Mouse (Mus musculus) left cerebral cortex, postnatal 36 days (tissue): ENCODE measurements around the gene Sobp. TPM values are rescaled to one million over a fixed set of nuclear protein-coding genes. Genes with fewer than 3 reads are reported as not detected.
A peak's percentile ranks its signal among the peaks of the same experiment; 100 is the strongest.

Experiments used
- DNase-seq, 2 experiments: peaks; one replicate each; pipeline ENCODE4 v3.0.0; 2021 to 2022; ENCODE audit warnings: low spot score in 2 of 2, mixed read lengths in 1 of 2
- intact Hi-C: fragments of 180-260 bp; cut with DNase I; formaldehyde crosslinking; loops from one replicate; pipeline ENCODE4 v1.15.1; 2025
- total RNA-seq, 2 experiments: library from RNA; stranded (reverse); gene quantifications; 2 replicates each; pipeline ENCODE4 v1.2.3; 2021

The Sobp gene
- total RNA-seq, 2 experiments from 2014 or later, result 76.7 to 79.5 TPM

DNA sequence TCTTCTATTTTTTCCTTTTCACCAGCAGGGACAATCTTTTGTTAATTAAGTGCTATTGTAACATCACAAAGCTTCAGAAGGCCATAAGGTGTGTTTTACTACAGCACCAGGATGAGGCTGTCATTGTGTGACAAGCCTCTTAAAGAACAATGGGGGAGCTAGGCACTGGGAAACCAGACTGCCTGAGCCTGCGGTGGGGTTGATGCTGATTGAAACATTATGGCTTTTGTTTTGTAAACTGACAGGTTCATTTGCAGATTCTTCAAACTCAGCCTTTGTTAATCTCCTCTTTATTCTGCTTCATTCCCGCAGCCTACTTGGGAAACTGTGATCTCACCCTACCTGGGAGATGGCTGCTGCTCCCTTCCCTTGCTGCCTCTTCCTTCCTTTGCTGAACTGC, 206.0 kb downstream of the Sobp start:
- intact Hi-C loops, result no loop called here
- no peak for DNase-seq

DNA sequence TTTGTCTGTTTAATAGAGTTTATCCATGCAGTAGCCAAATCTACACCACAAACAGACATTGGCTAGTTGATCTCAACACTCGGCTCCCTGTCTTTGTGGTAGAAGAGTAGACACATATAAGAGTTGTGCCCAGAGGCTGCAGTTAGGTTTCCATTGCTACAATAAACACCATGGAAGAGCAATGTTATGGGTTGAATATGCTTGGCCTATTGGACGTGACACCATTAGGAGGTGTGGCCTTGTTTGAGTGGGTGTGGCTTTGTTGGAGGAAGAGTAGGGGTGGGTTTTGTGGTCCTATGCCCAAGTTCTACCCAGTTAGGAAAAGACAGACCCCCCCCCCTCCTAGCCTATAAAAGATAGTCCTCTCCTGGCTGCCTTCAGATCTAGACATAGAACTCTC, 211.3 kb downstream of the Sobp start:
- DNase-seq, result no peak
- intact Hi-C loops, result no loop called here

DNA sequence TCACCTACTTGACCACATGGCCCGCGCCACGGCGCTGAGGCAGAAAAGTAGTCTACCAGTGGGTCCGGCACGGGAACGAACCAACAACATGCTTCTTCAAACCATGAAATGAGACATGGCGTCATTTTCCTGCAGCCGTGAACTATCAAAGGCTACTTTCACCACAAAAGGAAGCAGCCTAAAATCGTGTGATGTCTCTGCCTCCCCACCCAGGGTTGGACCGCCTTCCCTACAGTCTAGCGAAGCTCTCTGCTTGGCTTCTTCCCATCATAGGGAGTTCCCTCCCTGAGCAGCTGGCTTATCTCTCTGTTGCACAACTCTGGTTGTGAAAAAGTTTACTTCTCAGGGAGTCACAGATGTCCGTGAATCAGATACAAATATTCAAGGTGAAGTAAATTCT, 211.7 kb downstream of the Sobp start:
- DNase-seq, result no peak
- intact Hi-C loops, result no loop called here

DNA sequence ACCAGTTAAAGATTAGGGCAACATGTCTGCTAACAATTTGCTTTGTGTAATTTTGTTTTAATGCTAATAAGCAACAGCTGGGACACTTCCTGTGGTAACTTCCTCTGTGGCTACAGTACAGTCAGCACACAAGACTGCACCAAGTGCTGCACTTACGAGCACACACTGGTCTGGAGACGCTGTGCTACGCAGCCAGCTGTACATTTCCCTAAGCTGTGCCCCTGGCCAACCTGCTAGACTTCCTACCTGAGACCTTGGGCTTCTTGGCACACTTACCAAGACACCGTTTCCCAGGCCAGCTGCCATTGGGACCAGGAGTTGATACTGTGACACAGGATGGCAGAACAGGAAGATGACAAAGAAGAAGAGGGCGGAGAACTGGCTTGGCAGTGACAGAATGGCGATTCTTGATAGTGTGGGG, 212.1 kb downstream of the Sobp start:
- no peak for DNase-seq
- intact Hi-C loops, result no loop called here

DNA sequence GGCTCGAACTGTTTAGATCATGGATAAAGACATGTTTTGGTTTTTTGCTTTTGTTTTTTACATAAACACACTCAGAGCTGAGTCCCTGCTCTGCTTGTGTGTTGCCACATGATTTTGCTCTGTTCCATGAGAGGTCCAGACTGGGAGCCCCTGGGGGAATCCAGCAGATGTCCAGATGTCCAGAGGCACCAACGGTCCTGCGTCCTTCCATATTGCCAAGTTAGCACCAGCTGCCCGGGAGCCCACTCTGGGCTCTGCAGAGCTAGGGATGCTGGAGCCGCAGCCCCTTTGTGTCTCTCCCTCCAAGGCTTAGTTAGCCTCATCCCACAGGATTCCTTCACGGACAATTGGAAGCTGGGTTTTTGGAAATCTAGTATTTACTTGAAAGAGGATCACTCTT, 212.6 kb downstream of the Sobp start:
- intact Hi-C loops, result no loop called here
- no peak for DNase-seq

DNA sequence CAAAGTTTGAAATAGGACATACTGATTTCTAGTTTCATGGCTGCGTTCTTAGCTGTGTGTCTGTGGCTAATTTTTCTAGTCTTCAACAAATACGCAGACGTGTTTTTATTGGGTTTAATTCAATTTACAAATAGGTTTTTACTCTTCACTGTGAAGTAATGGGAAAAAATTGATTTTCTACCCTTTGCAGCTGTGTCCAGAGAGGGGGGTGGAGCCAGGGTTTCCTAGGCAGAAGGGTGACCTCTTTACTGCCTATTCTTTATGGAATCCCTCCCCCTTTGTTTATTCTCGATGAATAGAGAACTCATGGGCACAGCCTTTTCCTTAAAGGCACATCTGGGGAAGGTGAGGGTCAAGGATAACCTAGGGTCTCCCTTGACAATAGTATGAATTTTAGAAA, 215.6 kb downstream of the Sobp start:
- no peak for DNase-seq
- intact Hi-C loops, result loop anchor here (2.0 to 10.0 kb wide), 2 partner anchors 28 to 506 kb away; no protein-coding TSS in a partner anchor

DNA sequence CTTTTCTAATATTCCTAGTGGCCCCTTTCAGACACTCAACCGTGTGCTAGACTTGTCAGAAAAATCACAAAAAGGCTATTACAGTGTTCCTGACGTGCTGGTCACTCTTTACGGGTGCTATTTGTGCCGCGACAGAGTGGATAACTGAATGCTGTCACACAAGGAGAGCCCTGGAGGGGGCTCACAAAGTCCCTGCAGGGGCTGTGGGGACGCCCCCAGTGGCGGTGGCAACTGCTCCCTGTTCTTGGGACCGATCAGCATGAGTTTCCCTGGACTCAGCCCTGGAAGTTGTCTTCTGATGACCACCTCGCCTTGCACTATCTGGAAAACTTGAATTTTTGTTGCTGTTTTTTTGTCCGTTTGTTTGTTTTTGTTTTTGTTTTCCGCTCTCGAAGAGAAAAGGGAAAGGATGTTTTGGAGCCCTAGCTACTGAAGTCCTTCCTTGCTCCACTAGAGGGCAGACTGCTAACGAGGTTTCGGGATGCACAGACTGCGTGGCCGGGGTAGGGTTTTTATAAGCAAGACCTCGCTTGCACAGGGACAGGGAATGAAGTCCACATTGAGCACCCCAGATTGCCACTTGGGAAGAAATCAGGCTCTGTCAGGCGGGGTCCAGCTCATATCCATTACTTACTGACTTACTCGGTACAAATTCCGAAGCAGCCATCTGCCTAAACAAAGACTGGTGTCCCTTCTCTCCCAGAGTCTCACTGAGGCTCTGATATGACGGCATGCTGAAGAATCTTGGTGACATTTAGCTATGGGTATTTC, 216.3 kb downstream of the Sobp start:
- intact Hi-C loops, result loop anchor here (2.0 to 10.0 kb wide), 2 partner anchors 29 to 507 kb away; no protein-coding TSS in a partner anchor
- peak; percentile 72 to 78 for DNase-seq

DNA sequence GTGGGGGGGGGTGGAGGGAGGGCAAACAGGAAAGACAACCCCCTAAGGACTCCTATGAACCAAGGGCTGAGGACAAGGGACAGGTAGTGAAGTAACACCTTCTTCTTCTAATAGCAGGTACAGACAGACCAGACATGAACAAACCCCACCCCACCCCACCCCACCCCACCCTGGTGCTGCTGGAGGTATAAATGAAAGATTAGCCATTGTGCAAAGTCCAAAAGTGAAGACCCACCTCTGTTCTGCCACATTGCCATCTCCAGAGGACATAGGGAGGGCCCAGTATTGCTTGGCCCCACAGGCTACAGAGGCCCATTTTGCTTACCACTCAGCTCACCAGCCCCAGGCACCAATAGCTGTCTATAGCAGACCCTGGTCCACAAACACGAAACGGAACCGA, 219.1 kb downstream of the Sobp start:
- intact Hi-C loops, result loop anchor here (10.0 kb wide), 1 partner anchor 510 kb away; no protein-coding TSS in a partner anchor
- no peak for DNase-seq

DNA sequence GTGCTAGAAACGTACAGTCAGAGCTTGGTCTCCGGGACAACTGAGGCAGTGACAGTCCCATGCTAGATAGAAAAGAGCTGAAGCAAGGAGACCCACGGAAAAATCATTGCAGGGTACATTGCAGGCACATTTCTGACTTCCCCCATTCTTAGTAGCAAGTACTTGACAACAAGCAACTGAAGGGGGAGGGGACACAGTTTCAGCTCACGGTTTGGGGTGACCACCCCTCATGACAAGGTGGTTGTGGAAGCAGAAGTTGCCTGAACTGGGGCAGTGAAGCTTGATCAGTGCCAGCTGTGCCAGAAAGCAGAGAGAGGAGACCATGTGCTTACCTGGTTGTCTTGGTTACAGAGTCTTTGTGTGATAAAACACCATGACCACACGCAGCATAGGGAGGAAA, 220.7 kb downstream of the Sobp start:
- no peak for DNase-seq
- intact Hi-C loops, result loop anchor here (10.0 kb wide), 1 partner anchor 511 kb away; no protein-coding TSS in a partner anchor

Other genes with a start within 250 kb of the Sobp start
- 1 to 10 TPM; 1.4 to 2.8 TPM for gene 9030612E09Rik, start 174 bp upstream of the Sobp start, total RNA-seq
- gene Pdss2, start 47.0 kb upstream of the Sobp start, total RNA-seq, result 10 to 100 TPM; 16.2 to 16.5 TPM